Mouse (Mus musculus) brain, embryonic 14.5 days (tissue): ENCODE results near the gene Ddit4.

Source experiments
- CTCF ChIP-seq: fragments of 200-500 bp; IDR thresholded peaks from 2 replicates; pipeline ENCODE4 v1.5.1; 2012; ENCODE audit warnings: inconsistent platforms, mild to moderate bottlenecking, moderate library complexity, borderline replicate concordance; ENCODE audit not compliant: insufficient read depth, insufficient read length; ENCODE audit errors: extremely low read depth
- POLR2A ChIP-seq: fragments of 200-500 bp; IDR thresholded peaks from 2 replicates; pipeline ENCODE4 v1.6.1; 2012; ENCODE audit warnings: mild to moderate bottlenecking, inconsistent platforms, borderline replicate concordance; ENCODE audit not compliant: poor library complexity, insufficient read depth, insufficient read length, severe bottlenecking; ENCODE audit errors: extremely low read depth

DNA sequence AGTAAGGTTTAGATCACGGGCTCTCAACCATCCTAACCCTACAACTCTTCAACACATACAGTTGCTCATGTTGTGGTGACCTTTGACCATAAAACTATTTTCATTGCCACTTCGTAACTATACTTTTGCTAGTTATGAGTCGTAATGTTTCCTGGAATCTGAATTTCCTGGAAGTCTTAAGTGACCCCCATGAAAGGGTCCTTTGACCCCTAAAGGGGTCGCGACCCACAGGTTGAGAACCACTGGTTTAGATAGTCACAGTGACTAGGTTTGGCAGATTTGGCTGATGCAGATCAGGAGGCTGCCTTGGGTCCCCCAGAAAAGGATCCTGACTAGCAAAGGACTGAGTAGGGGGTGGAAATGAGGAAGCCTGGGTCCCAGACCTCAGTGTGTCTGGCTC lies 13.0 kb downstream of the Ddit4 start:
- TF ChIP-seq POLR2A (no peak), CTCF (no peak)
